Mouse (Mus musculus): Measurements from ENCODE around the gene A730009L09Rik. TPM values are rescaled to one million over a fixed set of nuclear protein-coding genes. Genes with fewer than 3 reads are reported as not detected.
A peak's percentile ranks its signal among the peaks of the same experiment; 100 is the strongest.

A730009L09Rik gene
- polyA plus RNA-seq, 1 experiment from 2014 or later, result 0.43 TPM

GRCm38 (mm10) chr16:84549122-84549521, 34.2 kb downstream of the A730009L09Rik start:
- WGBS, result 52% methylated on average over 9 of the region's 9 CpGs
- Histone ChIP-seq H3K27me3 (replicated peaks; ENCODE audit: control insufficient read depth, insufficient read depth, low read length) (no peaks in the 10 kb centered on the region), H3K4me2 (ENCODE audit: low read length) (no peak overlapping the region), H3K9me3 (ENCODE audit: control insufficient read depth, low read length) (no peaks in the 10 kb centered on the region), H3K4me1 (ENCODE audit: control insufficient read depth, insufficient read depth, low read depth, low read length) (no peaks in the 10 kb centered on the region), H3K4me3 (ENCODE audit: low read length) (no peak overlapping the region), H3K9ac (ENCODE audit: low read depth, low read length) (no peak overlapping the region), H3K36me3 (ENCODE audit: control insufficient read depth, insufficient read depth, low read length) (no peaks in the 10 kb centered on the region), H3K27ac (ENCODE audit: low read depth, low read length) (no peak overlapping the region)
- no peak for ATAC-seq

GRCm38 (mm10) chr16:84550445-84550844, 35.5 kb downstream of the A730009L09Rik start:
- H3K27ac ChIP-seq (ENCODE audit: low read depth, low read length), result no peak overlapping the region
- no peaks in the 10 kb centered on the region for H3K27me3 ChIP-seq (replicated peaks; ENCODE audit: control insufficient read depth, insufficient read depth, low read length)
- no peaks in the 10 kb centered on the region; the same call in 1 of the 2 replicates for H3K4me1 ChIP-seq (ENCODE audit: control insufficient read depth, insufficient read depth, low read depth, low read length)
- no peaks in the 10 kb centered on the region for H3K9me3 ChIP-seq (ENCODE audit: control insufficient read depth, low read length)
- no peak overlapping the region for H3K9ac ChIP-seq (ENCODE audit: low read depth, low read length)
- no peak for ATAC-seq
- WGBS, result 83% methylated on average over 5 of the region's 5 CpGs
- H3K4me2 ChIP-seq (ENCODE audit: low read length), result no peak overlapping the region
- no peak overlapping the region for H3K4me3 ChIP-seq (ENCODE audit: low read length)
- no peaks in the 10 kb centered on the region for H3K36me3 ChIP-seq (ENCODE audit: control insufficient read depth, insufficient read depth, low read length)

GRCm38 (mm10) chr16:84553981-84554380, 39.1 kb downstream of the A730009L09Rik start:
- 89% methylated on average over 13 of the region's 13 CpGs for WGBS
- H3K27me3 ChIP-seq (replicated peaks; ENCODE audit: control insufficient read depth, insufficient read depth, low read length), result no peaks in the 10 kb centered on the region
- ATAC-seq, result no peak
- H3K9ac ChIP-seq (ENCODE audit: low read depth, low read length), result no peak overlapping the region
- no peak overlapping the region for H3K4me3 ChIP-seq (ENCODE audit: low read length)
- no peaks in the 10 kb centered on the region for H3K9me3 ChIP-seq (ENCODE audit: control insufficient read depth, low read length)
- no peak overlapping the region for H3K4me2 ChIP-seq (ENCODE audit: low read length)
- H3K27ac ChIP-seq (ENCODE audit: low read depth, low read length), result no peak overlapping the region
- no peaks in the 10 kb centered on the region for H3K36me3 ChIP-seq (ENCODE audit: control insufficient read depth, insufficient read depth, low read length)
- H3K4me1 ChIP-seq (ENCODE audit: control insufficient read depth, insufficient read depth, low read depth, low read length), result no peaks in the 10 kb centered on the region; the same call in none of the 2 replicates

- Histone ChIP-seq H3K4me2 (ENCODE audit: low read length) (peak overlapping the region; percentile 45), H3K36me3 (ENCODE audit: control insufficient read depth, insufficient read depth, low read length) (no peaks in the 10 kb centered on the region), H3K4me1 (ENCODE audit: control insufficient read depth, insufficient read depth, low read depth, low read length) (no peaks in the 10 kb centered on the region; the same call in none of the 2 replicates), H3K27me3 (replicated peaks; ENCODE audit: control insufficient read depth, insufficient read depth, low read length) (no peaks in the 10 kb centered on the region), H3K9me3 (ENCODE audit: control insufficient read depth, low read length) (no peaks in the 10 kb centered on the region), H3K9ac (ENCODE audit: low read depth, low read length) (peak overlapping the region; percentile 47), H3K4me3 (ENCODE audit: low read length) (peak overlapping the region; percentile 3; the same call in 1 of the 2 replicates), H3K27ac (ENCODE audit: low read depth, low read length) (peak overlapping the region; percentile 70)
- WGBS, result 40% methylated on average over 20 of the region's 20 CpGs
- peak; percentile 74 for ATAC-seq
Measured at GRCm38 (mm10) chr16:84558113-84558917, 43.4 kb downstream of the A730009L09Rik start.

- no peak for ATAC-seq
- Histone ChIP-seq H3K9ac (ENCODE audit: low read depth, low read length) (no peak overlapping the region), H3K4me3 (ENCODE audit: low read length) (peak overlapping the region; percentile 15)
Measured at GRCm38 (mm10) chr16:84559569-84560278, 44.8 kb downstream of the A730009L09Rik start.

GRCm38 (mm10) chr16:84560279-84560602, 45.3 kb downstream of the A730009L09Rik start:
- H3K9ac ChIP-seq (ENCODE audit: low read depth, low read length), result no peak overlapping the region
- ATAC-seq, result no peak
- no peaks in the 10 kb centered on the region for H3K9me3 ChIP-seq (ENCODE audit: control insufficient read depth, low read length)
- WGBS, result 42% methylated on average over 7 of the region's 7 CpGs
- no peak overlapping the region for H3K27ac ChIP-seq (ENCODE audit: low read depth, low read length)
- H3K36me3 ChIP-seq (ENCODE audit: control insufficient read depth, insufficient read depth, low read length), result no peaks in the 10 kb centered on the region
- no peaks in the 10 kb centered on the region for H3K27me3 ChIP-seq (replicated peaks; ENCODE audit: control insufficient read depth, insufficient read depth, low read length)
- no peaks in the 10 kb centered on the region; the same call in 1 of the 2 replicates for H3K4me1 ChIP-seq (ENCODE audit: control insufficient read depth, insufficient read depth, low read depth, low read length)
- H3K4me3 ChIP-seq (ENCODE audit: low read length), result peak overlapping the region; percentile 15
- peak overlapping the region; percentile 37 for H3K4me2 ChIP-seq (ENCODE audit: low read length)

More at GRCm38 (mm10) chr16:84559569-84560278, 44.8 kb downstream of the A730009L09Rik start:
- no peak overlapping the region for H3K27ac ChIP-seq (ENCODE audit: low read depth, low read length)
- peak overlapping the region; percentile 37 for H3K4me2 ChIP-seq (ENCODE audit: low read length)
- H3K9me3 ChIP-seq (ENCODE audit: control insufficient read depth, low read length), result no peaks in the 10 kb centered on the region
- 17% methylated on average over 9 of the region's 9 CpGs for WGBS
- H3K27me3 ChIP-seq (replicated peaks; ENCODE audit: control insufficient read depth, insufficient read depth, low read length), result no peaks in the 10 kb centered on the region
- no peaks in the 10 kb centered on the region for H3K36me3 ChIP-seq (ENCODE audit: control insufficient read depth, insufficient read depth, low read length)
- no peaks in the 10 kb centered on the region; the same call in none of the 2 replicates for H3K4me1 ChIP-seq (ENCODE audit: control insufficient read depth, insufficient read depth, low read depth, low read length)

Other genes with a start within 250 kb of the A730009L09Rik start
- gene Mrpl39, start 220.6 kb downstream of the A730009L09Rik start, polyA plus RNA-seq (2015; fragmentation: Nextera tagmentation; extraction: Ambion mirVana), result 35.6 and 36.0 TPM in 2 replicates